Mouse (Mus musculus) layer of hippocampus, postnatal 10 days (tissue): ENCODE data around the gene Mst1. TPM values are rescaled to one million over a fixed set of nuclear protein-coding genes. Genes with fewer than 3 reads are reported as not detected.

Source experiments
- DNase-seq, 2 experiments: peaks; one replicate each; pipeline ENCODE4 v3.0.0; 2021; ENCODE audit warnings: low spot score in 2 of 2
- total RNA-seq, 2 experiments: library from RNA; stranded (reverse); gene quantifications; 2 replicates each; pipeline ENCODE4 v1.2.3; 2021

Gene Mst1
- total RNA-seq, 2 experiments from 2014 or later, result not detected

DNA sequence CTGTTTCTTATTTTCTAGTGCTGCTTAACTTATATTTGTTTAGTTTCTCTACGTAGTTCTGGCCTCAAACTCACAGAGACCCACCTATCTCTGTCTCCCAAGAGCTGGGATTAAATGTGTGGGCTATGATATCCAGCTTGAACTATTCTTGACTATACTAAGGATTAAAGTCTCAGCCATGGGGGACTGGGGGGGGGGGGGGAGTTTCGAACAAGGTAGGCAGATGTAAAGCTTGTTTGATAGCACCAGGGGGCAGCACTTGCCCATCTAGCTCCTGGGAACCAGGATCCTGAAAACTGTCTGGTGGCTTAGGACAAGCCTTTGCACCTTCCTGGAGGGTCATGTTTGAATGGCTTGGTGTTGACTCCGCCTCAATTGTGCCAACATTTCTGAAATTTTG, 15.3 kb downstream of the Mst1 start:
- peak; percentile 67 to 75 for DNase-seq

DNA sequence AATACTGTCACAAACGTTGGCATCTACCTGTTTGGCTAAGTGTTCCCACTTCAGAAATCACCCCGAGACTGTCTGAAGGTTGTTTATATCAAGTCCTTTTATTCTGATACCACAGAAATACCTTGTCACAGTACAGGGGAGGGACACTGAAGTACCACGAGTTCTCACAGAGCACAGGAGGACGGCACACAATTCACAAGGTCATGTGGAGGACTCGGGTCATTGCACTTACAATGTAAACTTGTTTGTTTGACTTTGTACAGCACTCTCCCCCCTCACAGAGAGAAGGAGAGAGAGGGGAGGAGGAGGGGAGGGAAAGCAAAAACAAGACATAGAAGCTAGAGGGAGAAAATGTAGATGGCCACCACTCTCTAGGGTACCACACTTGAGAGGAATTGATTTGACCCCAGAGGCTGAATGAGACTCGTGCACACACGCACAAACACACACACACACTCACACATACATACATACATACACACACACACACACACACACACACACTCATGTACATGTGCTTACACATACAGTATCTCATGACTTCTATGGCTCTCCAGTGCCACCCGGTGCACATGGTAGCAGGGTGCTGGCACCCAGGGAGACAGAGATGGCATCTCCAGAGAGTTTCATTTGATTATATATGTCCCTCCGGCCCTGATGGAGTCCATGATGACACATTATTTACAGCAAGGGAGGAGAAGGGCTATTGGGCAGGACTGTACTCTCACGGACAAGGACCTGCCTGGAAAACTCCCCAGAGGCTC, 15.9 kb downstream of the Mst1 start:
- no peak for DNase-seq

DNA sequence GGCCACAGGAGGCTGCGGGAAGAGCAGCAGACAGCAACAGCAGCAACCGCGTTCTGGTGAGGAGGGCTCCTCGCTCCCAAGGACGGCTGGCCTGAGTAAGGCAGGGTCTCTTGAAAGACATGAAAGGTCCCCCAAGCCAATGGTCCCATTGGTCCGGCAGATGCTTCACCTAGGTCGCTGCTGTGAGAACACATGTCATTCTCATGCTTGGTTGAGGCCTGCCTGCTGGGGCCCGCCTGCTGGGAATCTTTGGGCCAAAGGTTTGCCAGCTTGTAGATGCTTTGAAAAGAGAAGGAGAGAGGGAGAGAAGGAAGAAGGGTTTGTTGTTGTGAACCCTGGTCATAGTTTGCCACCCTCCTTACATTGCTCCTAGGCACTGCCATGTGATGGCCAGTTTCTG, 19.4 kb downstream of the Mst1 start:
- no peak for DNase-seq

DNA sequence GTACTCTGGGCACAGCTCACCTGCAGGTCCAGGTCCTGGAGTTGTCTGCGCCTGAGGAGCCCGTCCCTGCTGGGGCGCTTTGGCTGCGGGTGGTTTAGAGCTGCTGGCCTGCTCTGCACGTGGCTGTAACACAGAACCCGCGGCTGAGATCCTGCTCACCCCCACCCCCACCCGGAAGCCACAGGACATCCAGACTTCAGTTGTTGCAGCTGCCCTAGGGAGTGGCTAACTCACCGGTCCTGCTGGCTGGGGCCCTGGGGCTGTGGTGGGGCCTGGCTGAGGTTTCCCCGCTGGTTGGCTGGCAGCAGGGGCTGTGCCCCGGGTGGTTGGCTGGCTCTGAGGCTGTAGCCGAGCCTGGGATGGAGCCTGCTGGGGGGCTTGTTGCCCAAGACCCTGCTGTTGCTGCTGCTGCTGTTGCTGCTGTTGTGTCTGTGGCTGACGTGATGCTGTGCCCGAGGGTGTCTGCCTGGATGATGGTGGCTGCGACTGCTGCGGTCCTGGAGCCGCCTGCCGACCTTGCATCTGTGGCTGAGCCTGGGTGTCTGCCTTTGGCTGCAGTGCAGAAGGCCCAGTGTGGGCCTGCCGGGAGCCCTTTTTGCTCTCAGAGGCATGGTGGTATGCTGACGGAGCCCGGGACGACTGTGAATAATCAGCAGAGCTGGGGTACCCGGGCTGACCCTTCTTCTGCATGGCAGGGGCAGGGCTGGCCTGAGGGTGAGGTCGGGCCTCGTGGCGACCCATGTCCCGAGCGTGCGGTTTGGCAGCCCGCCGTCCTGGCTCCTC, 24.7 kb downstream of the Mst1 start:
- no peak for DNase-seq

DNA sequence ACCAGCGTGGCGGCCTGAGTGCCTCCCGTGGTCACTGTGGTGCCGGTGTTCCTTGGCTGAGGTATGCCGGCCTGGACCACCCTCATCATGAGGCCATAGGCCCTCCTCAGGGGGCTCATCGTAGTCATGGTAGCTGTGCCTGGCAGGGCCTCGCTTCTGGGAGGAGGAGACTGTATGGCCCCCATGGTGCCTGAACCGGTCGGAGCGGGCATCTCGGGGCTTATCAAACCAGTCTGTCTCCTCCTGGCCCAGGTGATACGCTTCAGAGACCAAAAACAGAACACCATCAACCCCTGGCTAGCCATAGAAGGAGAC, 25.3 kb downstream of the Mst1 start:
- no peak for DNase-seq

DNA sequence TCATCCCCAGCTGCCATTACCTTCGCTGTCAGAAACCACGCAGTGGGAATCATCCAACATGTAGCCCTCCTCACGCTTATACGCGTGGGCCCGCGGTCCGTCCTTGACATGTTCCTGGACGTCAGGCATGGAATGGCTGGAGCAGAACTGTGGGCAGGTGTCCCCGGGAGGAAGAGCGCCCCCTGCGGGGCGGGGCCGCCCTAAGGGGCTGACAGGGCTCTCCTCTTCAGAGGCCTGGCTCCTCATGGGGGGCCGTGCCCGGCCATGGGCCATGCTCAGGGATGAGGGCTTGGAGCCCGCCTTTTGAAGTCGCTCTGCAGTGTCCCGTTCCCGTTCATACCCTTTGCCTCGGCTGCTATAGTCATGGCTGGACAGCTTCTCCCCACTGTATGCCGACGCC, 25.9 kb downstream of the Mst1 start:
- DNase-seq, result no peak

DNA sequence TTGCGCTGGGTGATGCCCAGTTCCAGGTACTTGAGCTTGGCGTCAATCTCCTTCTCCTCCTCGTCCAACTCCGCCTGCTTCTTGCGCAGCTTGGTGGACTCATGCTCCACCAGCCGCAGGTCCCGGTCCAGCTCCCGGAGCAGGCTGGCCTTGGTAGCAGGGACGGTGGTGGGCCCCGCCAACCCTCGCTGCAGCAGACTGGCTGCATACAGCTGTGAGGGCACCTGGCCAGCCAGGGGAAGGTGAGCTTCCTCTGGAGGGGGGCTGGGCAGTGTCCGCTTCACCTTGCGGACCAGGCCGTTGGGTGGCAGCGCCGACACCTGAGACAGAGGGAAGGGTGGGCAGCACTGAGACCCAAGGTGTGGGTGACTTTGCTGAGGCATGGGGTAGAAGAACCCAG, 27.6 kb downstream of the Mst1 start:
- DNase-seq, result no peak

DNA sequence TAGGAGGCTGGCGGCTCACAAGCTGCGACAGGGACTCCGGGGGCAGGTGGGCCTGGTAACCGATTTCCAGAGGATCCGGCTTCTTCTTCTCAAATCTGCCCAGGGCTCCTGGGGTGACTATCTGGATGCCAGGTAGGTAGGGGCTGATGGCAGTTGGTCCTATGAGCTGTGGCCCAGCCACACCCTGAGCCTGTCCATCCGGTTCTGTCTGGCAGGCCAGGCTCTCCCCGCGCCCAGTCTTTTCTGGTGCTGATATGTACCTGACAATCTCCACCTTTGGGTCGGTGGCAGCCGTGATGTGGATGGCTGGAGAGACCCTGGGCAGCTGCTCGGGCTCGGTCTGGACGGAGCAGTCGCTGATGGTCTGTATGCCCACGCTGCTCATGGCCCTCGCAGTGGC, 29.9 kb downstream of the Mst1 start:
- DNase-seq, result no peak

DNA sequence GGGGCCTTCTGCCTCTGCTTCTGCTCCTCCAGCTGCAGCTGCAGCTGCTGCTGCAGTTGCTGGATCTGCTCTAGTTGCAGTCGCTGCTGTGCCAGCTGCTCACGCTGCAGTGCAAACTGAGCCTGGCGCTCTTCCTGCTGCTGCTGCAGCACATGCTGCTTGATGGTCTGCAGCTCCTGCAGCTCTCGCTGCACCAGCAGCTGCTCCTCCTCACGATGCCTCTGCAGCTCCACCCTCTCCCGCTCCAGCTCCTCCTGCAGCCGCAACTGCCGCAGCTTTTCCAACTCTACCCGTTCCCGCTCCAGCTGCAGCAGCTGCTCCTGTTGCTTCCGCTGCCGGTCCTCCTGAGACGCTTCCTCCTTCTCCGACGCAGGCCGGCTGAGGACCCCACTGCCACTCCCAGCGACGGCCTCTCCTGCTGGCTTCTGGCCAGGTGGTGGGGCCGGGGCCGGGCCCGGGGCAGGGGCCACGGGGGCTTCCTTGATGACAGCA, 30.9 kb downstream of the Mst1 start:
- DNase-seq, result peak in 1 of 2 experiments; percentile 29

DNA sequence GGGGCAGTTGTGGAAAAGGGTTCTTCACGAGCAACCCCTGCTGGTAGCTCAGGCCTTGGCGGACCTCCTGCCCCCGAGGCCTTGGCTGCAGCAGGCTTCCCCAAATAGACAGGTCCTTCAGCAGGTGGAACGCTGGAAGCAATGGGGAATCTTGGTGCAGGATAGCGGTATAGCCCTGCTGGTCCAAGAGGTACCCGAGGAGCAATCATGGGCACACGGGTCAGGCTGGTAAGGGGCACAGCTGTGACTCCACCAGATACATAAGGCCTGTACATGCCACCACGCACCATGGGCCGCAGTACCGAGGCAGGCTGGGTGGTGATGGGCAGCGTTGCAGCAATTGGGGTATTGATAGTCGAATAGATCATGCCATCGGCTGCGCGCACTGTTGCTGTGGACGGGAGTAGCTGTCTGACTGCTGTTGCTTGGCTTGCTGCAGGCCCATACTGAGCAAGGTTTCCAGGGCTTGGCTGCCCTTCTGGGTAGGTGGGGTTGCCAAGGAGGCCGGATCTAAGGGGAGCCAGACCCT, 31.4 kb downstream of the Mst1 start:
- DNase-seq, result peak in 1 of 2 experiments; percentile 15

DNA sequence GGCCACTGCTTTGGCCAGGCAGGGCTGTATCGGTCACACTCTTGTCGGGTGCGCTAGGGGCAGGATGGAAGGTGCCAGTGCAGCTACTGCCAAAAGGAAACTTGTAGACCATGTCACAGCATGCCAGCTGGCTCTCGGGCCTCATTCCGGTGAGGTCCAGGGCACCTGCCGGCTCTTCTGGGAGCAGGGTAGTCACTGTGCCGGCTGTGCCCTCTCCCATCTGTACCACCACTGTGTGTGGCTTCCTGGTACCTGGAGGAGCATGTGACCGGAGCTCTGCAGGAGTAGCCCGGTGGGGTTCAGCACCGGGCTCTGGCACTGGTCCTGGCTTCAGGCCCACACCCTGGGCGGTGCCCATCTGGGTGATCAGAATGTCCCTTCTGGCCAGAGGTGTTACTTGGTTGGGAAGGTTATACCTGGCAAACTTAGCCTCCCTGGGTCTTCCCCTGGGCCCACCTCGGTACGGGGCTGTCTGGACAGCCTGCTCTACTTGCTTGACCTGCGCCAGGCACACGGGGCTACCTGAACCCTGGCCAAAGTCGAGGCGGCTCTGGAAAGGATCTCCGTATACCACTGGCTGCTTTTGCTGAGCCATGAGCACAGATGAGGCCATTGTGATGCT, 32.6 kb downstream of the Mst1 start:
- no peak for DNase-seq

DNA sequence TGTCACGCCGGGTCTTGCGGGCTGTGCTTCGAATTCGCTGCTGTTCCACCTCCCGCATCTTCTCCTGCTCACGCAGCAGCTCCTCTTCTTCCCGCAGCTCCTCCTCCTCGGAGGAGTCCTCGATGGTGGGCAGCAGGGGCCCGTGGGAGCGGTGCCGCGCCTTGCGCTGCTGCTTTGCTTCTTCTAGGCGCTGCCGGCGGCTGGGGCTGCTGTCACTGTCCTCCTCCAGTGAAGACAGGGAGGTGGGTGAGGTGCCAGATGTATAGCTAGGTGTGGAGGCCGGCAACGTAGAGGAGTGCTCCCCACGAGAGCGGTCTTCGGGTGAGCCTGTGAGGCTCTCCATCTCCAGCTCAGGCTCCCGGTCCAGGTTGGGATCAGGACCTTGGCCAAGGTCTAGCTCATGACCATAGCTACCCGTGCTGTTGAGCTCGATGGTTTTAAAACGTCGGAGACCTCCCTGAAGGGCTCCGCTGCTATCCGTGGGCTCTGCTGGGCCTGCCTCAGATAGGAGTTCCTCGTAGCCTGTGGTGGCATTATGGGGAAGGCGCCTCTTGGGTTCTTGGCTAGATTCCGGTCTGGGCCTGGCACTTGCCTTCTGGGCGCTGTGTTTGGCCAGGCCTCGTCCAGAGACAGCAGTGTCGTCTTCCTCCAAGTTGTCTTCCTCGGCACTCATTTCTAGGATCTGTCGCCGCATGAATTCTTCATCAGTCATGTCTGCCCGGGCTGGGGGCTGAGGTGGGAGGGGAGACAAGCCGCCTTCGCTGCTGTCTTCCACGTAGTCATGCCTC, 35.2 kb downstream of the Mst1 start:
- no peak for DNase-seq

DNA sequence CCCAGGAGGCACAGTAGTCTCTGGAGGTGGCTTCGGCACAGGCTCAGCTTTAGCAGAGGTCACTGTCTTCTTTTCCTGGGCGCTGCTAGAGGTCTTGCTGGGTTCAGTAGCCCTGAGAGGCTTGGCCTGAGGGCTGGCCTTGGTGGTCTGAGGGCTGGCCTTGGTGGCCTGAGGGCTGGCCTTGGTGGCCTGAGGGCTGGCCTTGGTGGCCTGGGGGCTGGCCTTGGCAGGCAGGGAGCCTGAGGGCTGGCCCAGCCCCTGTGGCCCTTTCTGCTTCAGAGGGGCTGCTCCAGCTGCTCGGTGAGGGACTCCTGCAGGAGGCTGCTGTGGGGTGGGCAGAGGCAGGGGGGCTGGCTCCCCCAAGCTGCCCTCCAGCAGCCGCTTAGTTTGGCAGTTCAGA, 36.9 kb downstream of the Mst1 start:
- peak in 1 of 2 experiments; percentile 15 for DNase-seq

DNA sequence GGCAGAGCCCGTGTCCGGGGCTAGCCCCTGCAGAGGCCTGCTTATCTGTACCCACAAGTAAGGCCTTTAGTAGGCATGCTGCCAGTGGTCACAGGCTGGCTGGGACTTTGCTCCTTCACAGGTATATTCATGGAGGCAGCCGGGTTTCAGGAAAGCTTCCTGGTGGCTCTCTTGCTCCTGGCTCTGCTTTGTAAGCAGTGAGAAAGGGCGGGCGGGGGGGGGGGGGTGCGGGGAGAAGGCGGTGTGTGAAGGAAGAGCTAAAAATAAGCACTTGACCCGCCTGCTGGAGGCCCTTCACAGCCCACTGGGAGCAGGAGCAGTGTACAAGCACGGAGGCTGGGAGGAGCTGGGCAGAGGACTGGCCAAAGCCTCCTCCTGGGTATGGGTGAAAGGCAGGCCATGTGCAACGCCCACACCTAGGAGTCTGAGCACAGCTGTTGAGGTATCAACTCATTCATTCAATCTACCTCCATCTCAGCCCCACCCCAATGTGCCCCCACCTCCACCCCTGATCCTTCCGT, 39.7 kb downstream of the Mst1 start:
- no peak for DNase-seq

DNA sequence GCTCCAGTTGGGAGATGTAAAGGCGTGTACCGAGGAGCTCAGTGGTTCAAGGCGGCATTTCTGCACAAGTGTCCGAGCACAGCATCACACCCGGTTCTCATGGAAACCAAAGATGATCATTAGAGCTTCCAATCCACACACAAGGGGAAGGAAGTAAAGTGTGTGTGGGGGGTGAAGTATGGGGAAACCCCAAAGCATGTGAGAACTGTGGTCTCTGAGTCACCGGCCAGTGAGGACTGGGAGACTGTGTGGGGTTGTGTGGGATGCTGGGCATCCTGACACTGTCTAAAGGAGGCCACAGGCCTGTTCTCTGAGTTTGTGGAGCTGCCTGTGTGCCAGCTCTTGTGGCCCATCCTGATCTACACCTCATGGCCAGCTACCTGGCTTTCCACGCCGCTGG, 40.4 kb downstream of the Mst1 start:
- DNase-seq, result no peak

DNA sequence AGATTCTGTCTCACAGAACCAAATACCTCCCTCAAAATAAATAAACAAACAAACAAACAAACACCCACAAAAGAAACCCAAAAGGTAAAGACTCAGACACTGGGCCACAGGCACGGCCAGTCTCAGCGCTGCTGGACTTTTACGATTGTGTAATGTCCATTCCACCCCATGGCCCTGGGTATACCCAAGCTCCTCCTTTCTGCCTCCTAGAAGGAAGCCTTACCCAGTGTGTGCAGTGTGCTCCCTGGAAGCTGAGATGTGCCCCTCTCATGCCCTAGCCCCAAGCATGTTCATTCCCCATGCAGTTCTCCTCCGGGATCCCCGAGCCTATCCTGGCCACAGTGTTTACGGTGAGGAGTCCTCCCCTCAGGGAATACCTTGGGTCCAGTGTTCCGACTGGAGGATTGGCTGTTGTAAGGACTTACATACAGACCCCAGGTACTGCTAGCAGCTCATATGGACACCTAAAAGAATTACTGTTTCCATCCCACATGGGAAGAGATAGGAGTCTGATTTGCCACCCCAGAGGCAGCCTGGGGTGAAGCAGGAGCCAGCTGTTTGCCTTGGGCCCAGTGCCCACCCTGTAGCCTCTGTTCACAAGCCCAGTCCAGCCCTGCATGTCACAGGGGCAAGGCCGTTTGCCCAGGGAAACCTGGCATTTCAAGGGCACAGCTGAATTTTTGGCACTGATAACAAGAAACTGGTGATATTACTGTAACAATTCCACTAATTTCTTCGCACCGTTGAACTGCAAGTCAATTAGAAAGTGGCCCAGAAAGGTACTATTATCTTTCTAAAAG, 41.1 kb downstream of the Mst1 start:
- no peak for DNase-seq

DNA sequence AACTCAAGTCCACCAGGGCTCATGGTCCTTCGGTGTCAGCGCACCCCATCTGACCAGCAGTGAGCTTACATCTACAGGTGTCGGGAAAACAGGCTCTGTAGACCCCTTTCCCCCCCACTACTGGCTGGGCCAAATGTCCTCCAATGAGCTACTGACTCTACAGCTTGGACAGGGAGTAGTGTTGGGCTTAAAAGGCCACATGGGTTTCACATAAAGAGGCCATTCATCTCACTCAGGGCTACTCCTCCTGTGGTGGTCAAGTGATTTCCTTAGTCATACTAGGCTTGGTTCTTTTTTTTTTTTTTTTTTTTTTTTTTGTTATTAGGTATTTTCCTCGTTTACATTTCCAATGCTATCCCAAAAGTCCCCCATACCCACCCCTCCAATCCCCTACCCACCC, 43.7 kb downstream of the Mst1 start:
- no peak for DNase-seq

DNA sequence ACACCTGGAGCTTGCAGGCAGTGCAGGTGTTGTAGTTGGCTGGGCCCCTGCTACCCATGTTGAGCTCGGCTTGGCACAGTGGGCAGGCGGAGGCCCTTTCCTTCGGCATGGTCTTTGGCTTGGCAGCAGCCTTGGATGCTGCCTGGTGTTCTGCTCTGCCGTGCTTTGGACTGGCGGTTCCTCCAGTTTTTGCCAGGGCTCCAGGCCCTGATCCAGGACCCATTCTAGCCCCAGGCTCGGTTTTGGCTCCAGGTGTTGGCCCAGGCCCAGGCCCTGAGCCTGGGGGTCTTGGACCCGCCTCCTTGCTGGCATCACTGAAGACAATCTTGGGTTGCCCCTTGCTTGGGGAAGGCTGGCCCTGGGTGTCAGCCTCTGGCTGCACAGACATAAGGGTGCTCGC, 45.5 kb downstream of the Mst1 start:
- DNase-seq, result no peak

DNA sequence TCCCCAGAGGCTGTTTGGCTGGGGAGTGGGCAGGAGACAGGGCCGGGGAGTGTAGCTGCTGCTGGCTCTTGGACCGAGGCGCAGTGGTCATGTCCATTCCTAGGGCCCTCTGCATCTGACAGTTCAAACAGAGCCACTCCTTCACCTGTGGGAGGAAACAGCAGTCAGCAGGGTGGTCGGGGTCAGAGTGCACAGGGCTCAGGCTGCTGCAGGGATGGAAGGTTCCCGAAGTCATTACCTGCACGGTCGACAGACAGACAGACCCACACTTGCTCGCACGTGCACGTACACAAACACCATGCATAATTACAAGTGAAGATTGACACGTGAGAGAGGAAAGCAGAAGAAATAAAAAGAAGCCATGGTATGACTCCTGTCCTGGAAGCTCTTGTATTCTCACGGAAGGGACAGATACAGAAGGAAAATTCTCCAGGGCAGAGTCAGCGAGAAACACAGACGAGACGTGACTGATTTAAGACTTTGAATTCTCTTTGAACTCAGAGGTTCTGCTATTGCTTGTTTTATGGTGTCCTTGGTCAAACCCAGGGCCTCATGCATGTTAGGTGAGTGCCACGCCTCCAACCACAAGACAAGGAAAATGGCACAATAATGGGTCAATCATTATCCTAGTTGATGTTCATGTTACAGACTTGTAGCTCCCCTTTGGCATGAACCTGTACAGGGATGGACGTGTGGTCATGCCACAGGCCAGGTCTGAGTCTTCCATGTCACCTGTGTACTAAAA, 46.4 kb downstream of the Mst1 start:
- no peak for DNase-seq
